Mouse (Mus musculus) CH12.LX (cell line): ENCODE measurements around the gene Fam169b. TPM values are rescaled to one million over a fixed set of nuclear protein-coding genes. Genes with fewer than 3 reads are reported as not detected.

ENCODE experiments used
- DNase-seq: peaks from one replicate; pipeline ENCODE4 v3.0.0-alpha.2; 2013; ENCODE audit errors: extremely low read depth
- H3K27ac ChIP-seq: 2 replicates; pipeline ENCODE4 v1.5.1; 2012; ENCODE audit warnings: low read depth, mild to moderate bottlenecking, control low read depth, moderate library complexity; ENCODE audit not compliant: insufficient read depth
- H3K27me3 ChIP-seq: replicated peaks from 2 replicates; pipeline ENCODE3; 2012; ENCODE audit warnings: inconsistent platforms
- H3K36me3 ChIP-seq, 2 experiments: replicated peaks in 1 of 2; 2 replicates each; pipeline versions ENCODE3 to v1.6.1; 2012; ENCODE audit warnings: inconsistent platforms in 1 of 2, low read length in 1 of 2, mild to moderate bottlenecking in 1 of 2, mixed read lengths in 1 of 2, moderate library complexity in 1 of 2; ENCODE audit not compliant: control insufficient read depth in 1 of 2, insufficient read depth in 1 of 2
- H3K4me1 ChIP-seq, 2 experiments: 2 replicates each; pipeline ENCODE4 v1.6.1; 2012; ENCODE audit warnings: inconsistent platforms in 1 of 2, moderate library complexity in 1 of 2; ENCODE audit not compliant: insufficient read depth in 2 of 2, control insufficient read depth in 1 of 2
- H3K4me2 ChIP-seq: 2 replicates; pipeline ENCODE4 v1.6.1; 2012; ENCODE audit warnings: low read depth, mild to moderate bottlenecking, control low read depth; ENCODE audit not compliant: poor library complexity, insufficient read depth, severe bottlenecking
- H3K4me3 ChIP-seq, 3 experiments: fragments of 150-350 bp in 1 of 3; sonication (generic) in 1 of 3; replicated peaks in 1 of 3; 2 replicates each; pipeline versions ENCODE3 to v1.5.1; 2011 to 2012; ENCODE audit warnings: low read depth in 2 of 3, low read length in 2 of 3, mild to moderate bottlenecking in 2 of 3, moderate library complexity in 2 of 3, control low read depth in 1 of 3, improper control_type of control experiment in 1 of 3, inconsistent platforms in 1 of 3, mixed read lengths in 1 of 3; ENCODE audit not compliant: poor library complexity in 1 of 3
- H3K79me2 ChIP-seq: replicated peaks from 2 replicates; pipeline ENCODE4 v1.6.1; 2012; ENCODE audit warnings: mild to moderate bottlenecking, moderate library complexity; ENCODE audit not compliant: control insufficient read depth, poor library complexity, insufficient read depth, severe bottlenecking; ENCODE audit errors: extremely low read depth
- H3K9ac ChIP-seq: 2 replicates; pipeline ENCODE4 v1.6.1; 2012; ENCODE audit warnings: low read depth, mild to moderate bottlenecking, control low read depth, moderate library complexity; ENCODE audit not compliant: insufficient read depth
- H3K9me3 ChIP-seq: replicated peaks from 2 replicates; pipeline ENCODE3; 2012; ENCODE audit warnings: low read length, inconsistent platforms, mixed read lengths
- BHLHE40 ChIP-seq: IDR thresholded peaks from 2 replicates; pipeline ENCODE4 v1.6.1; 2011; ENCODE audit warnings: mild to moderate bottlenecking, low read depth, low read length, improper control_type of control experiment
- CHD1 ChIP-seq: IDR thresholded peaks from 2 replicates; pipeline ENCODE4 v1.6.1; 2012; ENCODE audit warnings: low read depth, low read length, improper control_type of control experiment, inconsistent platforms
- CTCF ChIP-seq, 2 experiments: IDR thresholded peaks in 1 of 2; conservative IDR thresholded peaks in 1 of 2; 2 replicates each; pipeline ENCODE4 v1.5.1; 2011 to 2012; ENCODE audit warnings: low read depth in 2 of 2, low read length in 2 of 2, improper control_type of control experiment in 1 of 2, inconsistent platforms in 1 of 2, mild to moderate bottlenecking in 1 of 2, moderate library complexity in 1 of 2
- E2F4 ChIP-seq: IDR thresholded peaks from 2 replicates; pipeline ENCODE4 v1.6.1; 2011; ENCODE audit warnings: low read depth, low read length, improper control_type of control experiment; ENCODE audit not compliant: insufficient replicate concordance
- ELF1 ChIP-seq: IDR thresholded peaks from 2 replicates; pipeline ENCODE4 v1.6.1; 2014; ENCODE audit warnings: low read depth, mild to moderate bottlenecking, inconsistent platforms, low read length, improper control_type of control experiment
- IRF4 ChIP-seq: IDR thresholded peaks from 2 replicates; pipeline ENCODE4 v1.6.1; 2014; ENCODE audit warnings: low read depth, mild to moderate bottlenecking, inconsistent platforms, low read length, improper control_type of control experiment
- JUN ChIP-seq: IDR thresholded peaks from 2 replicates; pipeline ENCODE4 v1.6.1; 2011; ENCODE audit warnings: low read depth, mild to moderate bottlenecking, low read length, improper control_type of control experiment, moderate library complexity; ENCODE audit not compliant: insufficient read depth
- JUND ChIP-seq: conservative IDR thresholded peaks from 2 replicates; pipeline ENCODE4 v1.6.1; 2011; ENCODE audit warnings: low read depth, low read length, improper control_type of control experiment
- MAZ ChIP-seq: IDR thresholded peaks from 2 replicates; pipeline ENCODE4 v1.6.1; 2012; ENCODE audit warnings: low read depth, mild to moderate bottlenecking, inconsistent platforms, low read length, improper control_type of control experiment, moderate library complexity
- NRF1 ChIP-seq: IDR thresholded peaks from 2 replicates; pipeline ENCODE4 v1.6.1; 2014; ENCODE audit warnings: low read depth, mild to moderate bottlenecking, inconsistent platforms, low read length, improper control_type of control experiment, moderate library complexity
- PAX5 ChIP-seq: IDR thresholded peaks from 2 replicates; pipeline ENCODE4 v1.6.1; 2012; ENCODE audit warnings: low read length, inconsistent platforms, mixed read lengths
- RAD21 ChIP-seq: IDR thresholded peaks from 2 replicates; pipeline ENCODE4 v1.6.1; 2011; ENCODE audit warnings: low read depth, mild to moderate bottlenecking, low read length, improper control_type of control experiment, moderate library complexity
- SIN3A ChIP-seq: IDR thresholded peaks from 2 replicates; pipeline ENCODE4 v1.6.1; 2012; ENCODE audit warnings: low read length, improper control_type of control experiment, inconsistent platforms
- SMC3 ChIP-seq: IDR thresholded peaks from 2 replicates; pipeline ENCODE4 v1.6.1; 2011; ENCODE audit warnings: low read depth, low read length, improper control_type of control experiment
- TBP ChIP-seq: conservative IDR thresholded peaks from 2 replicates; pipeline ENCODE4 v1.6.1; 2011; ENCODE audit warnings: low read depth, low read length, improper control_type of control experiment
- UBTF ChIP-seq: IDR thresholded peaks from 2 replicates; pipeline ENCODE4 v1.6.1; 2012; ENCODE audit warnings: low read depth, mild to moderate bottlenecking, inconsistent platforms, low read length, improper control_type of control experiment, moderate library complexity
- USF1 ChIP-seq: IDR thresholded peaks from 2 replicates; pipeline ENCODE4 v1.6.1; 2014; ENCODE audit warnings: low read depth, mild to moderate bottlenecking, inconsistent platforms, low read length, improper control_type of control experiment
- USF2 ChIP-seq: conservative IDR thresholded peaks from 2 replicates; pipeline ENCODE4 v1.6.1; 2011; ENCODE audit warnings: low read depth, low read length, improper control_type of control experiment
- ZC3H11A ChIP-seq: IDR thresholded peaks from 2 replicates; pipeline ENCODE4 v1.6.1; 2012; ENCODE audit warnings: low read depth, mild to moderate bottlenecking, inconsistent platforms, low read length, improper control_type of control experiment
- ZKSCAN1 ChIP-seq: IDR thresholded peaks from 2 replicates; pipeline ENCODE4 v1.6.1; 2012; ENCODE audit warnings: low read depth, inconsistent platforms, low read length, improper control_type of control experiment, borderline replicate concordance
- dilution Hi-C: fragments of 300-500 bp; cut with MboI; formaldehyde crosslinking; loops from 2 replicates; pipeline ENCODE4 v1.14.3; 2020; ENCODE audit warnings: low sequenced_read_pairs; ENCODE audit not compliant: extremely low pct_unique_long_range_greater_than_20kb, extremely low pct_ligation_motif_present
- in situ Hi-C: fragments of 300-500 bp; cut with MboI; formaldehyde crosslinking; loops from 3 replicates; pipeline ENCODE4 v1.14.3; 2019; ENCODE audit warnings: low sequenced_read_pairs, low pct_ligation_motif_present, low pct_unique_long_range_greater_than_20kb, mixed read lengths
- polyA plus RNA-seq: library from polyadenylated mRNA; unstranded; fragments of >175 nt; gene quantifications from 2 replicates; pipeline ENCODE4 v1.2.1, GENCODE M21; 2012; ENCODE audit warnings: low read depth; ENCODE audit not compliant: insufficient read length
- total RNA-seq, 2 experiments: library from RNA; depleted of rRNA; stranded (reverse); fragments of 300-350 nt in 1 of 2; fragments of >200 nt in 1 of 2; gene quantifications; 2 replicates each; pipeline ENCODE4 v1.2.3; 2012 to 2014

Fam169b gene
- total and polyA plus RNA-seq, 3 experiments, result 15.9 to 17.0 (median 16.2) TPM

DNA sequence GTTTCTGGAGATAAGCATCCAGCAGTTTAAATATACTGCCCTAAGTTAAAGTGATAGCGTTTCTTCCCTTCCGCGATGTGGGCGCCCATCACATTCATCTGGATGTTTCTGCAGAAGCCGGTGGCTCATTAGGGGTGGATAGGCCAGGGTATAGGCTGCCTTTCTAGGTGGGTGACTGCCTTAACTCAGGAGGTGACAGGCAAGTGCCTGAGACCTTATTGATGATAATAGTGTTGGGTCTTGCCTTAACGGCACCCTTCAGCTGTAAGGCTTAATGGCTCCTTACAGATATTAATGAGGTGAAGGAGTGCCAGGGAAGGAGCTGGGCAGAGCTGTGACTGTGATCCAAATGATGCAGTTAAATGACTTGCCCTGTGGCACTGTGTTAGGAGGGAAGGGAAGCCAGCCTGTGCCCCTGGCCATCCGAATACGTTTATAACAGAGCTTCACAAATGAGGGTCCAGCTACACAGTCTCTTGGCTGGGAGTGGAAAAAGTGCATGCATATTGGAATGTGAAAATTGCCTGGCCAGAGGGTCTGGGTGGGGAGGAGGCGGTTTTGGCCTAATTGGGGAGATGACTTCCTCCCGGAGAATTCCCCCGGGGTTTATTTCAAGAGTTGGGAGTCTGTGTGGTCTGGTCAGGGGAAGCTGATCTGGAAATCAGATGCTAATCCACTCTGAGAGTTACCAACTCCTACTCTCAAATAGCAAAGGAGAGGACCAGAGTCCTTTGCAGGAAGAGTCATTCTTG, 81.9 kb downstream of the Fam169b start:
- in situ Hi-C loops (no loop called here), dilution Hi-C loops (no loop called here)
- DNase-seq, result no peak
- peaks cover 68 to 94% of the 10 kb centered on the region in 2 experiments for H3K36me3 ChIP-seq
- no peak overlapping the region for H3K4me3 ChIP-seq
- H3K27ac ChIP-seq, result no peak overlapping the region
- H3K79me2 ChIP-seq, result no peaks in the 10 kb centered on the region; the same call in 1 of the 2 replicates
- H3K27me3 ChIP-seq, result no peaks in the 10 kb centered on the region
- no peak for TF ChIP-seq JUND
- H3K9ac ChIP-seq, result no peak overlapping the region
- H3K9me3 ChIP-seq, result peaks cover 4% of the 10 kb centered on the region
- no peak overlapping the region for H3K4me2 ChIP-seq
- H3K4me1 ChIP-seq, result peaks cover 0 to 12% of the 10 kb centered on the region in 2 experiments; a peak in 2 of 4 replicates

DNA sequence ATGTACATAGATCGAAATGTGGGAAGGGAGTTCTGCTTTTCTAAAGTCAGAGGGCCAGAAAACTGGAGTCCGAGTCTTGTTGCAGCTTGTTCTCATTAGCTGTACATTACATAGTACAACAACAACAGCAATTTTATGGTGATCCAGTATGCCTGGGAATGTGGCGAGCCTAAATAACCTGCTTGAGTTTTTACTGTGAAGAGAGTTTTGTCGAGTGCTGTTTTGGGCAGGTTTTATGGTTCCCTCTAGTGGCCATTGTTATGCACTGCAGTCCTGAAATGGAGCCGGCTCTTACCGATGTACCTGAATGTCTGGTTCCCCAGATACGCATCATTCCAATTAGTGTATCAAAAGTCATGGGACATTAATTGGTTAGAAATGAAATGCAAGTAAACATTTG, 83.8 kb downstream of the Fam169b start:
- no peaks in the 10 kb centered on the region for H3K27me3 ChIP-seq
- peaks cover 0 to 12% of the 10 kb centered on the region in 2 experiments; a peak in 2 of 4 replicates for H3K4me1 ChIP-seq
- no peak overlapping the region for H3K27ac ChIP-seq
- peaks cover 70 to 93% of the 10 kb centered on the region in 2 experiments for H3K36me3 ChIP-seq
- peak; percentile 57 for DNase-seq
- TF ChIP-seq RAD21, result peak; percentile 89
- TF ChIP-seq CTCF (conservative IDR thresholded peaks at IDR 0.05 in 1 of 2, IDR thresholded peaks at IDR 0.05 in 1 of 2; ENCODE audit: low read depth in 2 of 2, low read length in 2 of 2), result peak; percentile 91 to 96
- no peak for TF ChIP-seq BHLHE40
- TF ChIP-seq SIN3A, result no peak
- TF ChIP-seq SMC3, result peak; percentile 69
- peak; percentile 13; the same call in 1 of the 2 replicates for TF ChIP-seq ZC3H11A
- no peak overlapping the region for H3K9ac ChIP-seq
- H3K79me2 ChIP-seq, result no peaks in the 10 kb centered on the region; the same call in 1 of the 2 replicates
- no peaks in the 10 kb centered on the region for H3K9me3 ChIP-seq
- no peak overlapping the region for H3K4me2 ChIP-seq
- in situ Hi-C loops, result no loop called here
- dilution Hi-C loops, result no loop called here
- no peak overlapping the region for H3K4me3 ChIP-seq

DNA sequence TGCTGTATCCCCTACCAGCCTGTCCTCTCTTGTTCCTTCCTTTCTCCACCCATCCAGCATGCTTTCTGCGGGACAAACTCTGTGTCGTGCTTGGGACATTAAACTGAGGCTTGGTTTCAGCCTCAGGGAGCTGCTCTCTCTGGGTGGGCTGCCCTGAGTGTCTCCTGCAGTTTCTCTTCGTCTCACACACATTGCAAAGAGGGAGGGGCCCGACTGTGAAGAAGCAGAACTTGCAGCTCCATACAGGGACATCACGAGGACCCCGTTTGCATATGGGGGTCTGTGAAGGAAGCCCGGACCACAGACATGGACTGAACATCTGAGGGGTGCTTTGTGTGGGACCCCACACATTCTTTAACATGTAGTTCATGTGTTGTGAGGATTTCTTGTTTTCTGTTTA, 89.0 kb downstream of the Fam169b start:
- Histone ChIP-seq H3K4me1 (0 out of 4 replicates have a peak, but pooled peaks cover 0 to 4% of the 10 kb centered on the region in 2 experiments), H3K9ac (no peak overlapping the region), H3K4me3 (no peak overlapping the region), H3K9me3 (no peaks in the 10 kb centered on the region), H3K79me2 (no peaks in the 10 kb centered on the region; the same call in 1 of the 2 replicates), H3K4me2 (no peak overlapping the region), H3K27ac (no peak overlapping the region), H3K27me3 (no peaks in the 10 kb centered on the region), H3K36me3 (peaks cover 71 to 94% of the 10 kb centered on the region in 2 experiments)
- dilution Hi-C loops, result no loop called here
- TF ChIP-seq USF2 (no peak), NRF1 (no peak), MAZ (no peak), ELF1 (no peak), CHD1 (no peak), TBP (no peak), JUN (no peak), UBTF (no peak), USF1 (no peak), BHLHE40 (no peak), RAD21 (no peak), IRF4 (no peak), E2F4 (no peak), ZKSCAN1 (no peak), PAX5 (no peak)
- in situ Hi-C loops, result no loop called here
- DNase-seq, result no peak
